Mouse (Mus musculus): ENCODE measurements around the gene 1700012B07Rik. TPM values are rescaled to one million over a fixed set of nuclear protein-coding genes. Genes with fewer than 3 reads are reported as not detected.

Gene 1700012B07Rik
- total RNA-seq, 4 experiments from 2014 or later = not detected

GRCm38 (mm10) chr11:109754105-109754602 is 73.7 kb downstream of the 1700012B07Rik start:
- DNase-seq (ENCODE audit: low spot score in 2 of 2) = no peak

DNA sequence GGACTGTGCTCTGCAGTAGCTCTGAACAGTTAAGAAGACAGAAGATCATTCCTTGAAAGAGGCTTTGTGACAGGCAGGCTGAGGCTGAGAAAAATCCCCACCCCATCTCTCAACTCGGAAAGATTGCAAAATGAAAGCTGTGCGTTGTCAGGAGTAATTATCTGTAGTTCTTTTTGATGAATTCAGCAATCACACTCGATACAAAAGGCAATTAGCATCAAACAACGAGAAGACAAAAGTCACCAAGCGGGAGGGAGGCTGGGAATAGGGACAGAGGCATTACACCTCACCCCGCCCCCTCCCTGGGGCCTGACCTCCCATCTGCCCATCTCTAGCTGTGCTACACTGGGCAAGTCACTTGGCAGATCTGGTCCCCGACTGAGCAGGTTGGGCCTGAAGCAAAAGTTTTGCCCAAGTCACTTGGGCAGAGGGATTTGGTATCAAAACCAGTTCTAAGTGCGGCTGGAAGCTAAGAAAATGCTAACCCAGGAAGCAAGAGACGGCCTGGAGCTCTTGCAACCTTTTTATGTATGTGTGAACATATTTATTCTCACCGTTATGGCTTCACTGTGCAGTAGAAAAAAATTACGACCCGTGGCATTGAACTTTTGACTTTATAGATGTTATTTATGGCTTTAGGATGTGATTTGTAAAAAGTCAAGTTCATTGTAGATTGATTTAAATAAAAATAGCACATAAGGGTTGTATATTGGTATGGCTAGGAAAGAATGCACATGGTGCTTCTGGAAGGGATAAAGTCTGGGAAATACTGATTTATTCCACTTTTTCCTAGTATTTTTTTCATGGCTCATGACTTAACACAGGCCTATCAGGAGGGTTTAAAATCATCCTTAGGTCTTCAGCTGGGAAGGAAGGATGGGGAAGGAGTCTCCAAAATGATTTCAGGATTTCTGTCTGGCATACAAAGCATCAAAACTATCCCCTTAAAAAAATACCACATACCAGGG is 75.9 kb downstream of the 1700012B07Rik start:
- DNase-seq (ENCODE audit: low spot score in 2 of 2) = no peak

GRCm38 (mm10) chr11:109745210-109745609 is 82.6 kb downstream of the 1700012B07Rik start:
- DNase-seq (ENCODE audit: low spot score in 2 of 2) = no peak

DNA sequence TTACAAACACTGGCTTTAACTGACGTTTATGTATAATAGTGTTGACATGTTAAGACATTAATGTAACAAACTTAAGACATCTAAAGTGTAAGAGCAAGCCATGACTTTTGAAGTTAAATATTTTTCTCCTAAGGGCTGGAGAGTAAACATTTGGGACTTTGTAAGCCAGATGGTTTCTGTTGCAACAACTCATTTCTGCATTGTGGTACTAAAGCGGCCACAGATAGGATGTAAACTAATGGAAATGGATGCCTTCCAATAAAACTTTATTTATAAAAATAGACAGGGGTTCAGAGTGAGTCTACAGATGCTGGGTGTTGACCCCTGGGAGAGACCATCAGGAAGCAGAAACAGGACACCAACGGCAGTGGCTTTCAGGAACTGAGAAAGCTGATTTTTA is 89.9 kb downstream of the 1700012B07Rik start:
- no peak for DNase-seq (ENCODE audit: low spot score in 2 of 2)

Other genes with a start within 250 kb of the 1700012B07Rik start
- gene Wipi1, start 216.1 kb downstream of the 1700012B07Rik start, total RNA-seq (2022) = 10 to 100 TPM; 47.2 to 68.4 (median 59.2) TPM
- gene Prkar1a, start 178.6 kb downstream of the 1700012B07Rik start, total RNA-seq (2022) = 100 to 1,000 TPM in 2 of 4 experiments, 10 to 100 TPM in 2; 98.3 to 106 (median 101) TPM
- 1 to 10 TPM in 2 of 4 experiments, under 1 TPM in 2; 0.87 to 1.7 (median 1.2) TPM for gene Fam20a, start 105.8 kb downstream of the 1700012B07Rik start, total RNA-seq (2022)
- 10 to 100 TPM; 13.5 to 23.2 (median 16.6) TPM for gene Abca8b, start 167.8 kb upstream of the 1700012B07Rik start, total RNA-seq (2022)

Measured in gastrocnemius, adult 8-10 months (tissue).